Mouse (Mus musculus) G1E (cell line): ENCODE data around the gene Atf6. TPM values are rescaled to one million over a fixed set of nuclear protein-coding genes. Genes with fewer than 3 reads are reported as not detected.

Source experiments
- ATAC-seq: 2 replicates; pipeline ENCODE4 v1.8.0; 2016; ENCODE audit warnings: mild to moderate bottlenecking; ENCODE audit not compliant: insufficient number of reproducible peaks, poor library complexity, low FRiP score, severe bottlenecking; ENCODE audit errors: extremely low read depth
- DNase-seq: peaks from one replicate; pipeline ENCODE4 v3.0.0; 2012; ENCODE audit warnings: low spot score
- H3K27me3 ChIP-seq: 2 replicates; pipeline ENCODE4 v1.6.1; 2012; ENCODE audit warnings: mild to moderate bottlenecking, low read length, inconsistent platforms; ENCODE audit not compliant: insufficient read depth
- H3K36me3 ChIP-seq: replicated peaks from 2 replicates; pipeline ENCODE3; 2012; ENCODE audit warnings: mild to moderate bottlenecking, inconsistent platforms
- H3K4me1 ChIP-seq: 2 replicates; pipeline ENCODE4 v1.6.1; 2012; ENCODE audit warnings: low read depth, low read length, inconsistent platforms, mixed read lengths; ENCODE audit not compliant: insufficient read depth
- H3K4me3 ChIP-seq: 2 replicates; pipeline ENCODE4 v1.5.1; 2012; ENCODE audit warnings: low read depth, mild to moderate bottlenecking, inconsistent platforms, low read length, moderate library complexity, mixed read lengths
- H3K9me3 ChIP-seq: replicated peaks from 2 replicates; pipeline ENCODE4 v1.6.1; 2012; ENCODE audit warnings: inconsistent platforms
- CTCF ChIP-seq: IDR thresholded peaks from 2 replicates; pipeline ENCODE4 v1.5.1; 2012; ENCODE audit warnings: low read depth, low read length, inconsistent platforms, mixed read lengths
- GATA1 ChIP-seq: IDR thresholded peaks from 2 replicates; pipeline ENCODE4 v1.6.1; 2012; ENCODE audit warnings: borderline replicate concordance, low read length, inconsistent platforms, mixed read lengths
- GATA2 ChIP-seq: IDR thresholded peaks from 2 replicates; pipeline ENCODE4 v1.6.1; 2012; ENCODE audit warnings: low read depth, low read length, inconsistent platforms, borderline replicate concordance
- POLR2AphosphoS5 ChIP-seq: IDR thresholded peaks from 2 replicates; pipeline ENCODE4 v1.6.1; 2012; ENCODE audit warnings: low read depth, low read length, inconsistent platforms; ENCODE audit not compliant: insufficient replicate concordance
- TAL1 ChIP-seq: conservative IDR thresholded peaks from 2 replicates; pipeline ENCODE4 v1.6.1; 2012; ENCODE audit warnings: low read depth, low read length, inconsistent platforms, mixed read lengths
- polyA plus RNA-seq: library from polyadenylated mRNA; stranded (reverse); fragments of >175 nt; gene quantifications from 2 replicates; pipeline ENCODE4 v1.2.3, GENCODE M21; 2012
- total RNA-seq, 2 experiments: library from RNA; stranded (forward) in 1 of 2; stranded (reverse) in 1 of 2; fragments of 200-1000 nt in 1 of 2; fragments of >200 nt in 1 of 2; fragmentation: Nextera tagmentation in 1 of 2; gene quantifications; 2 replicates each; pipeline ENCODE4 v1.2.3; 2014 to 2017

The Atf6 gene
- total and polyA plus RNA-seq, 3 experiments = 2.1 to 44.6 (median 22.7) TPM

- TF ChIP-seq CTCF (no peak), POLR2AphosphoS5 (no peak), GATA1 (no peak), TAL1 (no peak), GATA2 (no peak)
- DNase-seq (no peak), ATAC-seq (no peak)
- no peaks in the 10 kb centered on the region for H3K36me3 ChIP-seq
- no peak overlapping the region for H3K4me3 ChIP-seq
- H3K4me1 ChIP-seq = no peaks in the 10 kb centered on the region
- H3K27me3 ChIP-seq = peaks cover 15% of the 10 kb centered on the region
- no peaks in the 10 kb centered on the region for H3K9me3 ChIP-seq
Measured at GRCm38 (mm10) chr1:170689773-170690172, 177.8 kb downstream of the Atf6 start.

- DNase-seq (no peak), ATAC-seq (no peak)
- H3K36me3 ChIP-seq = no peaks in the 10 kb centered on the region
- H3K27me3 ChIP-seq = peaks cover 35% of the 10 kb centered on the region
- no peak overlapping the region for H3K4me3 ChIP-seq
- TF ChIP-seq CTCF = no peak
- TF ChIP-seq TAL1 = no peak
- TF ChIP-seq GATA2 = no peak
- no peak for TF ChIP-seq POLR2AphosphoS5
- no peak for TF ChIP-seq GATA1
- no peaks in the 10 kb centered on the region for H3K4me1 ChIP-seq
- H3K9me3 ChIP-seq = no peaks in the 10 kb centered on the region
Measured at GRCm38 (mm10) chr1:170683863-170684262, 183.7 kb downstream of the Atf6 start.

GRCm38 (mm10) chr1:170679624-170680023, 187.9 kb downstream of the Atf6 start:
- DNase-seq (no peak), ATAC-seq (no peak)
- TF ChIP-seq GATA2 = no peak
- TF ChIP-seq GATA1 = no peak
- no peak for TF ChIP-seq CTCF
- TF ChIP-seq POLR2AphosphoS5 = no peak
- no peak for TF ChIP-seq TAL1
- no peak overlapping the region for H3K4me3 ChIP-seq
- H3K9me3 ChIP-seq = no peaks in the 10 kb centered on the region
- H3K4me1 ChIP-seq = no peaks in the 10 kb centered on the region
- H3K36me3 ChIP-seq = no peaks in the 10 kb centered on the region
- peaks cover 39% of the 10 kb centered on the region for H3K27me3 ChIP-seq

- H3K9me3 ChIP-seq = no peaks in the 10 kb centered on the region
- H3K4me1 ChIP-seq = no peaks in the 10 kb centered on the region
- TF ChIP-seq POLR2AphosphoS5 (no peak), CTCF (no peak), TAL1 (no peak), GATA2 (no peak), GATA1 (no peak)
- H3K4me3 ChIP-seq = no peak overlapping the region
- peaks cover 39% of the 10 kb centered on the region for H3K27me3 ChIP-seq
- no peak for ATAC-seq
- no peak for DNase-seq
- H3K36me3 ChIP-seq = no peaks in the 10 kb centered on the region
Measured at GRCm38 (mm10) chr1:170678861-170679260, 188.7 kb downstream of the Atf6 start.

- TF ChIP-seq CTCF (no peak), TAL1 (no peak), GATA1 (no peak), GATA2 (no peak), POLR2AphosphoS5 (no peak)
- Histone ChIP-seq H3K4me3 (no peak overlapping the region), H3K36me3 (no peaks in the 10 kb centered on the region), H3K27me3 (peaks cover 33% of the 10 kb centered on the region), H3K9me3 (no peaks in the 10 kb centered on the region), H3K4me1 (no peaks in the 10 kb centered on the region)
- DNase-seq = no peak
- no peak for ATAC-seq
Measured at GRCm38 (mm10) chr1:170677681-170678080, 189.9 kb downstream of the Atf6 start.

GRCm38 (mm10) chr1:170674184-170674775, 193.3 kb downstream of the Atf6 start:
- Histone ChIP-seq H3K4me3 (no peak overlapping the region), H3K9me3 (no peaks in the 10 kb centered on the region), H3K36me3 (no peaks in the 10 kb centered on the region), H3K27me3 (peaks cover 26% of the 10 kb centered on the region), H3K4me1 (no peaks in the 10 kb centered on the region)
- DNase-seq (no peak), ATAC-seq (no peak)
- TF ChIP-seq GATA2 (no peak), TAL1 (no peak), POLR2AphosphoS5 (no peak), GATA1 (no peak), CTCF (no peak)
